Mouse (Mus musculus) midbrain, postnatal 0 days (tissue): ENCODE measurements at regions not wholly inside any gene's neighbourhood (a gene's known extent, or its start where the extent isn't known, plus 50 kb on each side); places are given as distances from the start of the nearest gene placed in this dataset.

Experiments used
- ATAC-seq: fragments of 200-750 bp; cut with Nextera tagmentation; 2 replicates; pipeline ENCODE4 v1.8.0; 2017; ENCODE audit warnings: moderate number of reproducible peaks, mild to moderate bottlenecking, moderate TSS enrichment, moderate library complexity; ENCODE audit not compliant: low FRiP score
- DNase-seq: peaks from one replicate; pipeline ENCODE4 v3.0.0-alpha.2; 2015; ENCODE audit warnings: low spot score
- H3K27ac ChIP-seq: fragments of 300-500 bp; sonication (generic); 2 replicates; pipeline ENCODE4 v1.5.1; 2014; ENCODE audit warnings: low read depth, mild to moderate bottlenecking, low read length, mixed read lengths
- H3K27me3 ChIP-seq: fragments of 300-500 bp; sonication (generic); 2 replicates; pipeline ENCODE4 v1.6.1; 2014; ENCODE audit warnings: low read length, control low read depth, mixed read lengths; ENCODE audit not compliant: insufficient read depth
- H3K36me3 ChIP-seq: fragments of 300-500 bp; sonication (generic); 2 replicates; pipeline ENCODE4 v1.6.1; 2014; ENCODE audit warnings: low read length, control low read depth, mixed read lengths; ENCODE audit not compliant: insufficient read depth
- H3K4me1 ChIP-seq: fragments of 300-500 bp; sonication (generic); 2 replicates; pipeline ENCODE4 v1.6.1; 2014; ENCODE audit warnings: mild to moderate bottlenecking, control low read depth, antibody characterized with exemption, low read length, mixed read lengths; ENCODE audit not compliant: insufficient read depth
- H3K4me2 ChIP-seq: fragments of 300-500 bp; sonication (generic); 2 replicates; pipeline ENCODE4 v1.6.1; 2014; ENCODE audit warnings: low read depth, mild to moderate bottlenecking, low read length, mixed read lengths; ENCODE audit not compliant: poor library complexity, severe bottlenecking
- H3K4me3 ChIP-seq: fragments of 300-500 bp; sonication (generic); 2 replicates; pipeline ENCODE4 v1.5.1; 2014; ENCODE audit warnings: low read depth, mild to moderate bottlenecking, low read length, moderate library complexity
- H3K9ac ChIP-seq: fragments of 300-500 bp; sonication (generic); replicated peaks from 2 replicates; pipeline ENCODE4 v1.6.1; 2014; ENCODE audit warnings: mild to moderate bottlenecking, low read length, moderate library complexity, mixed read lengths; ENCODE audit not compliant: poor library complexity, severe bottlenecking
- H3K9me3 ChIP-seq: fragments of 300-500 bp; sonication (generic); 2 replicates; pipeline ENCODE4 v1.6.1; 2016; ENCODE audit warnings: low read length, control low read depth
- CTCF ChIP-seq: IDR thresholded peaks from 2 replicates; pipeline ENCODE4 v1.5.1; 2016; ENCODE audit warnings: antibody characterized with exemption, mild to moderate bottlenecking
- WGBS: fragments of 180-500 bp; shearing (Covaris S2); extraction: QIAGEN DNeasy Blood & Tissue Kit; methylation state at CpG from one replicate; pipeline ENCODE4 v1.1.7; 2014; 5-methylcytosine and 5-hydroxymethylcytosine counted together

DNA sequence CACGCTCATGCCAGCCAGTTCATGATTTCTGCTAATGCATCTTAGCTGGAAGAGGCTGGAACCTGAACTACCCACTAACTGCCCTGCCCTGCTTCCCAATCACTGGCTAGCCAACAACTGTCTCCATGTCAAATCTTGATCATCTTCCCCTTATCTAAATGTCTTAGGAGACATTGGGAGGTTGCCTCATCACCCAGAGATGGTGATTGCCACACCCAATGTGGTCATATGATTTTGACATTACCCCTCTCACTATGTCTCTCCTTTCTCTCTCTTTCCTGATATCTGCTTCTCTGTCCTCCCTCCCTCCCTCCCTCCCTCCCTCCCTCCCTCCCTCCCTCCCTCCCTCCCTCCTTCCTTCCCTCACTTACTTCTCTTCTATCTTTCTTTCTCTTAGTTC lies 643.3 kb upstream of the Nrp1 start:
- 86% methylated on average over 1 of the region's 1 CpGs for WGBS
- ATAC-seq: no peak
- H3K9ac ChIP-seq: no peak overlapping the region
- H3K4me3 ChIP-seq: no peak overlapping the region
- no peak overlapping the region for H3K27ac ChIP-seq
- H3K27me3 ChIP-seq: no peaks in the 10 kb centered on the region
- no peak overlapping the region for H3K4me2 ChIP-seq
- no peaks in the 10 kb centered on the region for H3K9me3 ChIP-seq
- H3K36me3 ChIP-seq: no peaks in the 10 kb centered on the region
- no peak for TF ChIP-seq CTCF
- DNase-seq: no peak
- H3K4me1 ChIP-seq: 0 out of 2 replicates have a peak, but pooled peaks cover under 1% of the 10 kb centered on the region

DNA sequence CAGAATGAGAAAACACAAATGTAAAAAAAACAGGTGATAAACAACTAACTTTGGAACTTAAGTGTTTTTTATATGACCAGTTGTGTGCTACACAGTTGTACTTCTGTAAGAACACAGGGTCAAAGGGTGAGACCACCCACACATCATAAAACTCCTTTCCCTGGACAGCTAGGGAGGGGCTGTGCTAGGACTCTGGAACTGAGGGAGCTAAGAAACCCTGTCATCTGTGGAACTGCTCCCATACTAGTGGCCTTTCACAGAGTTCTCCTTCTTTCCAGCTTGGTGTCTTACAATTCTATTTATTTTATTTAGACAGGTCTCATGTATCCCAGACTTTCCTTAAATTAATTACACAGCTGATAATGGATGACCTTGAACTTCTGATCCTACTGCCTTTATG lies 640.4 kb upstream of the Nrp1 start:
- no peak overlapping the region for H3K9ac ChIP-seq
- DNase-seq (no peak), ATAC-seq (no peak)
- H3K4me1 ChIP-seq: 0 out of 2 replicates have a peak, but pooled peaks cover 4% of the 10 kb centered on the region
- no peaks in the 10 kb centered on the region for H3K9me3 ChIP-seq
- H3K4me3 ChIP-seq: no peak overlapping the region
- no peaks in the 10 kb centered on the region for H3K36me3 ChIP-seq
- H3K27ac ChIP-seq: no peak overlapping the region
- no peaks in the 10 kb centered on the region for H3K27me3 ChIP-seq
- no peak for TF ChIP-seq CTCF
- no peak overlapping the region for H3K4me2 ChIP-seq

DNA sequence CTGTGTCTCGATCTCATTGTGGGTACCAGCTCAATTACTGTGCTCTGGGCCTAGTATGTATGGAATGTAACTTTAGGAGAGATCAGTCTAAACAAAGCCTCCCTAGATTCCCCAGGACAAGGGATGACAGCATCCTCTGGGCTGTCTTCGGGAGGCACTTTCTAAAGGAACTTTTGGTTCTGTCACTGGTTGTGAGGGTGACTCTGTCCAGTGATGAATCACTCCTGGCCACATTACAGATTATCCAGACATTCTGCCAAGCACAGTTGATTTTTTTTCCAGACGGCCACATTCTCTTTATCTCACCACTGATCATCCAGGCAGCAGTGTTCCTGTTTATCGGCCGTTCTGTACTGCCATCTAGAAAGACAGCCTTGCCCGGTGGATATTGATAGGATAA lies 638.5 kb upstream of the Nrp1 start:
- Histone ChIP-seq H3K36me3 (no peaks in the 10 kb centered on the region), H3K4me3 (no peak overlapping the region), H3K27ac (no peak overlapping the region), H3K4me1 (0 out of 2 replicates have a peak, but pooled peaks cover 4% of the 10 kb centered on the region), H3K9ac (no peak overlapping the region), H3K27me3 (no peaks in the 10 kb centered on the region), H3K9me3 (no peaks in the 10 kb centered on the region), H3K4me2 (no peak overlapping the region)
- ATAC-seq (no peak), DNase-seq (no peak)
- 25% methylated on average over 6 of the region's 6 CpGs for WGBS
- no peak for TF ChIP-seq CTCF

DNA sequence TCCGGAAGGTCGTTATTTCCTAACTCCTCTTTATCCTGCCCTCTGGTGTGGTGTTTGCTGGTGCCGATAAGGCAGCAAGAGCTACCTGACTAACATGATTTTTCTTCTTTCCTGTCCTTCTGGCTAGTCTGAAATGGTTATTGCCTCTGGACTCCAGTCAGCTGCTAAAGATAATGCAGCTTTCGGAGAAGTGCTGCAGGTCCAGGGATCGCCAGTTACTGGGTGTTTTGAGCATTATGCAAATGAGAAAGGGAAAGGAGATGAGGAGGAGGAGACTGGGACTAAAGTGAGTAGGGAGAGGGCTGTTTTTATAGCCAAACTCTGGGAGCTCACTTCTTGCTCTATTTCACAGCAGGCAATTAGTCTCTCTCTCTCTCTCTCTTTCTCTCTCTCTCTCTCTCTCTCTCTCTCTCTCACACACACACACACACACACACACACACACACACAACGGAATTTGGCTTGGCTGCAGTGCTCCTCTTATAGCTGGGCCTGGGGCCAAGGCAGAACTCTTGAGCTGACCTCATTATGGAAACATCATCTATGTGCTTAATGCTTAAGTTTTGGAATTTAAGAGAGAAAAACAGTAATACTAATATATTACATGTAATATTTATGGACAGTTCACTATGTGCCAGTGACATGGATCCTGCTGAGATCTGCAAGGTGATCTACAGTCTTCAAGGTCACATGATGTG lies 637.7 kb upstream of the Nrp1 start:
- H3K27me3 ChIP-seq: no peaks in the 10 kb centered on the region
- 0 out of 2 replicates have a peak, but pooled peaks cover 4% of the 10 kb centered on the region for H3K4me1 ChIP-seq
- H3K27ac ChIP-seq: no peak overlapping the region
- no peak overlapping the region for H3K4me2 ChIP-seq
- TF ChIP-seq CTCF: no peak
- H3K36me3 ChIP-seq: no peaks in the 10 kb centered on the region
- no peak overlapping the region for H3K9ac ChIP-seq
- no peaks in the 10 kb centered on the region for H3K9me3 ChIP-seq
- no peak for ATAC-seq
- H3K4me3 ChIP-seq: no peak overlapping the region
- no peak for DNase-seq
- 27% methylated on average over 6 of the region's 6 CpGs for WGBS

DNA sequence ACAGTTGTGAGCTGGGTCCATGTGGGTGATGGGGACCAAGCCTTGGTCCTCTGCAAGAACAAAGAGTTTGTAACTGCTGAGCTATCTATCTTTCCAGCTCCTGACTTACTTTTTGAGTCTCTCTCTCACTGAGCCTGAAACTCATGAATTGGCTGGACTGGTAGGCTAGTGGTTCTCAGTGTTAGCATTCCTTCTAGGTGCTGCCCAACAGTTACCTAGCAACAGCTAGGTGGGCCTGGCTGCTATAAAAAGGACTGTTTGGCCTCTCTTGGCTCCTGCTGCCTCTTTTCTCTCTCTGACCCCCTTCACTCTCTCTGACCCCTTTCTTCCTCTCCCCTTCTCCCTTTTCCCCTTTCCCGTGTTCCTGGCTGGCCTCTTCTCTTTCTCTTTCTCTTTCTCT lies 636.8 kb upstream of the Nrp1 start:
- H3K9ac ChIP-seq: no peak overlapping the region
- WGBS: 23% methylated on average over 1 of the region's 1 CpGs
- 0 out of 2 replicates have a peak, but pooled peaks cover 4% of the 10 kb centered on the region for H3K4me1 ChIP-seq
- H3K9me3 ChIP-seq: no peaks in the 10 kb centered on the region
- H3K27me3 ChIP-seq: no peaks in the 10 kb centered on the region
- H3K27ac ChIP-seq: no peak overlapping the region
- TF ChIP-seq CTCF: no peak
- no peak overlapping the region for H3K4me2 ChIP-seq
- ATAC-seq (no peak), DNase-seq (no peak)
- no peaks in the 10 kb centered on the region for H3K36me3 ChIP-seq
- no peak overlapping the region for H3K4me3 ChIP-seq

DNA sequence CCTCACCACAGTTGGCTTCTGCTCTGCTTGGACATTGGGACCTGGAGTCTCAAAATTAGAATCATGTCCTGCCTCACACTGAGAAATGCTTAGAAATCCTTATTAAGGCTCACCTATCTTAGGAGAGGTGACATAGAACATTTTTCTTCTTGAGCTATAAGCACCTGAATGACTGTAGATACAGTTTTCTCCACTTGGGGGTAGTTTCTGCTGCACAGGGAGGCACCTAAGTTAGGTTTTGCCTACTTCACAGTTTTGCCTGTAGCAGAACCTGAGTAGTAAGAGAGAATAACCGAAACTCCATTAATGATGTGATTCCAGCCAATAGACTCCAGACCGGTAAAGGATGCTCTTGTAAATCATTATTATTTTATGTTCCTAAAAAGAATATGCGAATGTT lies 624.3 kb upstream of the Nrp1 start:
- Histone ChIP-seq H3K4me2 (no peak overlapping the region), H3K27me3 (no peaks in the 10 kb centered on the region), H3K4me3 (no peak overlapping the region), H3K4me1 (no peaks in the 10 kb centered on the region), H3K9ac (no peak overlapping the region), H3K36me3 (no peaks in the 10 kb centered on the region), H3K9me3 (no peaks in the 10 kb centered on the region), H3K27ac (no peak overlapping the region)
- peak; percentile 65 for TF ChIP-seq CTCF
- ATAC-seq (no peak), DNase-seq (no peak)
- 84% methylated on average over 3 of the region's 3 CpGs for WGBS
